Mouse (Mus musculus) midbrain, embryonic 13.5 days (tissue): Measurements from ENCODE around the gene Pa2g4. TPM values are rescaled to one million over a fixed set of nuclear protein-coding genes. Genes with fewer than 3 reads are reported as not detected.

Experiments used
- ATAC-seq: fragments of 200-750 bp; cut with Nextera tagmentation; 2 replicates; pipeline ENCODE4 v1.8.0; 2017; ENCODE audit warnings: mild to moderate bottlenecking, moderate TSS enrichment, moderate library complexity
- H3K27ac ChIP-seq: fragments of 300-500 bp; sonication (generic); 2 replicates; pipeline ENCODE4 v1.5.1; 2015; ENCODE audit warnings: inconsistent platforms, mild to moderate bottlenecking, moderate library complexity
- H3K27me3 ChIP-seq: fragments of 300-500 bp; sonication (generic); 2 replicates; pipeline ENCODE4 v1.6.1; 2015; ENCODE audit warnings: mild to moderate bottlenecking, inconsistent platforms
- H3K36me3 ChIP-seq: fragments of 300-500 bp; sonication (generic); 2 replicates; pipeline ENCODE4 v1.6.1; 2015; ENCODE audit warnings: mild to moderate bottlenecking, inconsistent platforms
- H3K4me1 ChIP-seq: fragments of 300-500 bp; sonication (generic); replicated peaks from 2 replicates; pipeline ENCODE4 v1.6.1; 2015; ENCODE audit warnings: inconsistent platforms
- H3K4me2 ChIP-seq: fragments of 300-500 bp; sonication (generic); replicated peaks from 2 replicates; pipeline ENCODE4 v1.6.1; 2015; ENCODE audit warnings: moderate library complexity, mild to moderate bottlenecking, inconsistent platforms
- H3K4me3 ChIP-seq: fragments of 300-500 bp; sonication (generic); replicated peaks from 2 replicates; pipeline ENCODE4 v1.5.1; 2015; ENCODE audit warnings: mild to moderate bottlenecking, inconsistent platforms
- H3K9ac ChIP-seq: fragments of 300-500 bp; sonication (generic); replicated peaks from 2 replicates; pipeline ENCODE4 v1.6.1; 2015; ENCODE audit warnings: mild to moderate bottlenecking, inconsistent platforms
- H3K9me3 ChIP-seq: fragments of 300-500 bp; sonication (generic); 2 replicates; pipeline ENCODE4 v1.6.1; 2016; ENCODE audit warnings: mild to moderate bottlenecking, inconsistent platforms
- WGBS: fragments of 180-500 bp; shearing (Covaris S2); methylation state at CpG from one replicate; pipeline ENCODE4 v1.1.7; 2015; 5-methylcytosine and 5-hydroxymethylcytosine counted together
- microRNA-seq: library from miRNA; unstranded; fragments of <30 nt; microRNA quantifications from one replicate; pipeline ENCODE4, GENCODE M21; 2016
- polyA plus RNA-seq: library from polyadenylated mRNA; unstranded; fragments of >200 nt; fragmentation: Nextera tagmentation; extraction: Ambion mirVana; gene quantifications from 2 replicates; pipeline ENCODE4 v1.2.1, GENCODE M21; 2015

Gene Pa2g4
- polyA plus RNA-seq, 1 experiment from 2014 or later = 139 TPM

DNA sequence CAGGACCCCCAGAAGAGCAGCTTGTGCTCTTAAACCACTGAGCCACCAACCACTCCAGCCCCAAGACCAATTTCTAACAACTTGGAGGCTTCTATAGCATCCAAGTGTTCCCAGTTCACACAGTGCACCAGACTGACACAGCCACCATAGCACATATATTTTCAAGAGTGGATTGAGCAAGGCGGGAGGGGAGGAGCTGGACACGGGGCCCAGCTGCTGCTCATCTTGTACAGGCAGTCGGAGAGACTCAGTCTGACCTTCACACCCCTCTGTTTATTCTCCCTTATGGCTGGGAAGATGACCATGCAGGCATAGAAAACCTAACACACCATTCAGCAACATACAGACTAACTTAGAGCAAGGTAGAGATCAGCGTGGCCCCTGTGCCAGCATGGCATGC lies 56.0 kb downstream of the Pa2g4 start:
- WGBS = 88% methylated on average over 4 of the region's 4 CpGs

GRCm38 (mm10) chr10:128509203-128509602 lies 56.6 kb downstream of the Pa2g4 start:
- ATAC-seq = no peak
- Histone ChIP-seq H3K27me3 (no peaks in the 10 kb centered on the region), H3K36me3 (peaks cover 26% of the 10 kb centered on the region), H3K4me2 (no peak overlapping the region), H3K9ac (no peak overlapping the region), H3K9me3 (no peaks in the 10 kb centered on the region), H3K4me3 (no peak overlapping the region), H3K4me1 (no peaks in the 10 kb centered on the region), H3K27ac (no peak overlapping the region)
- WGBS = 89% methylated on average over 9 of the region's 9 CpGs

More for the DNA sequence above, 56.0 kb downstream of the Pa2g4 start:
- Histone ChIP-seq H3K27ac (no peak overlapping the region), H3K9ac (no peak overlapping the region), H3K9me3 (no peaks in the 10 kb centered on the region), H3K27me3 (no peaks in the 10 kb centered on the region), H3K36me3 (peaks cover 26% of the 10 kb centered on the region), H3K4me3 (no peak overlapping the region), H3K4me1 (no peaks in the 10 kb centered on the region), H3K4me2 (no peak overlapping the region)
- ATAC-seq = no peak

DNA sequence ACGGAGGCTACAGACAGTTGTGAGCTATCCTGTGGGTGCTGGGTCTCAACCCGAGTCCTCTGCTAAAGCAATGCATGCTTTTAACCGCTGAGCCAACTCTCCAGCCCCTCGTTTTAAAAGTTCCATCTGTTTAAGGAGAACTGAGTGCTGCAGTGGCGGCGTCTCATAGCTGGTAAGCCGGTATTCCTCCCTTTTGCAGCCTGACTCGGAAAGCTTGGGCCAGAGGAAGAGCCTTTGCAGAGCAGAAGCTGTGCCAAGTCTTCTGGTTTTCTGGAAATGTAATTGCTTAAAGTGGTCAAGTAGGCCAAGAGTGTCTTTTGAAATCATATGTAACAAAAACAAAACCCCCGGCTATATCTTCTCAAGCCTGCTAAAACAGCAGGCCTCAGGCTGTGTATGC lies 57.5 kb downstream of the Pa2g4 start:
- no peaks in the 10 kb centered on the region for H3K4me1 ChIP-seq
- no peaks in the 10 kb centered on the region for H3K27me3 ChIP-seq
- H3K9ac ChIP-seq = no peak overlapping the region
- H3K4me3 ChIP-seq = no peak overlapping the region
- H3K9me3 ChIP-seq = no peaks in the 10 kb centered on the region
- no peak overlapping the region for H3K27ac ChIP-seq
- no peak overlapping the region for H3K4me2 ChIP-seq
- WGBS = 84% methylated on average over 9 of the region's 9 CpGs
- peaks cover 23% of the 10 kb centered on the region for H3K36me3 ChIP-seq
- ATAC-seq = no peak

Small RNAs within 50 kb of the gene (microRNA-seq; reads per million reads assigned to microRNA genes)
- gene Gm47275 (not detected), gene Mir6916 (not detected), gene Mir6917 (not detected)

Other genes with a start within 250 kb of the Pa2g4 start
- gene Cnpy2, start 243.5 kb downstream of the Pa2g4 start, polyA plus RNA-seq = 225 and 230 TPM in 2 replicates
- gene Cs, start 228.3 kb downstream of the Pa2g4 start, polyA plus RNA-seq = 213 and 225 TPM in 2 replicates
- 28.2 and 34.3 TPM in 2 replicates for gene Coq10a, start 197.0 kb downstream of the Pa2g4 start, polyA plus RNA-seq
- gene Ankrd52, start 188.9 kb downstream of the Pa2g4 start, polyA plus RNA-seq = 13.0 and 14.8 TPM in 2 replicates
- 0.18 and 0.22 TPM in 2 replicates for gene Slc39a5, start 164.8 kb downstream of the Pa2g4 start, polyA plus RNA-seq
- gene Nabp2, start 154.5 kb downstream of the Pa2g4 start, polyA plus RNA-seq = 142 and 153 TPM in 2 replicates
- 81.5 and 85.9 TPM in 2 replicates for gene Rnf41, start 154.3 kb downstream of the Pa2g4 start, polyA plus RNA-seq
- 200 and 212 TPM in 2 replicates for gene Smarcc2, start 106.7 kb downstream of the Pa2g4 start, polyA plus RNA-seq
- 836 and 885 TPM in 2 replicates for gene Myl6, start 71.8 kb downstream of the Pa2g4 start, polyA plus RNA-seq
- gene Myl6b, start 67.3 kb downstream of the Pa2g4 start, polyA plus RNA-seq = 3.4 and 4.3 TPM in 2 replicates
- gene Esyt1, start 40.1 kb downstream of the Pa2g4 start, polyA plus RNA-seq = 11.6 and 13.7 TPM in 2 replicates
- 23.3 and 24.2 TPM in 2 replicates for gene Zc3h10, start 18.2 kb downstream of the Pa2g4 start, polyA plus RNA-seq
- gene Rpl41, start 16.7 kb downstream of the Pa2g4 start, polyA plus RNA-seq = 2,545 and 2,595 TPM in 2 replicates
- gene Erbb3, start 23.7 kb upstream of the Pa2g4 start, polyA plus RNA-seq = 0.13 and 0.19 TPM in 2 replicates
- 461 and 477 TPM in 2 replicates for gene Rps26, start 60.8 kb upstream of the Pa2g4 start, polyA plus RNA-seq
- gene Ikzf4, start 80.0 kb upstream of the Pa2g4 start, polyA plus RNA-seq = 16.5 and 17.0 TPM in 2 replicates
- 13.0 and 13.7 TPM in 2 replicates for gene Suox, start 108.1 kb upstream of the Pa2g4 start, polyA plus RNA-seq
- gene Rab5b, start 130.3 kb upstream of the Pa2g4 start, polyA plus RNA-seq = 106 and 107 TPM in 2 replicates
- gene Pmel, start 138.2 kb upstream of the Pa2g4 start, polyA plus RNA-seq = 0.09 and 0.15 TPM in 2 replicates
- gene Cdk2, start 139.0 kb upstream of the Pa2g4 start, polyA plus RNA-seq = 36.2 TPM in 2 replicates
- gene Dgka, start 178.9 kb upstream of the Pa2g4 start, polyA plus RNA-seq = 5.0 TPM in 2 replicates
- gene Pym1, start 181.9 kb upstream of the Pa2g4 start, polyA plus RNA-seq = 50.6 and 51.8 TPM in 2 replicates
- gene Mmp19, start 224.9 kb upstream of the Pa2g4 start, polyA plus RNA-seq = 0.32 and 0.48 TPM in 2 replicates
- 54.1 and 56.3 TPM in 2 replicates for gene Dnajc14, start 238.1 kb upstream of the Pa2g4 start, polyA plus RNA-seq
- gene Tmem198b, start 238.4 kb upstream of the Pa2g4 start, polyA plus RNA-seq = 17.4 and 17.5 TPM in 2 replicates